Mouse (Mus musculus) spleen, adult 18-20 months (tissue): ENCODE measurements around the gene Dync1li1.

ENCODE experiments used
- DNase-seq, 2 experiments: peaks; one replicate each; pipeline ENCODE4 v3.0.0; 2022; ENCODE audit warnings: mixed read lengths in 2 of 2

Dync1li1 gene

GRCm38 (mm10) chr9:114731011-114731755, 42.6 kb downstream of the Dync1li1 start, which contains the start of gene Cmtm6:
Cmtm6 (plus strand) TSS chr9:114731116.
- peak; percentile 98 to 99 for DNase-seq

- DNase-seq = no peak
These were observed 43.5 kb downstream of the Dync1li1 start for GRCm38 (mm10) chr9:114731871-114732682.

- DNase-seq = no peak
These were observed 44.6 kb downstream of the Dync1li1 start for GRCm38 (mm10) chr9:114733238-114733637.

- DNase-seq = no peak
These were observed 47.9 kb downstream of the Dync1li1 start for GRCm38 (mm10) chr9:114736442-114736841.

DNA sequence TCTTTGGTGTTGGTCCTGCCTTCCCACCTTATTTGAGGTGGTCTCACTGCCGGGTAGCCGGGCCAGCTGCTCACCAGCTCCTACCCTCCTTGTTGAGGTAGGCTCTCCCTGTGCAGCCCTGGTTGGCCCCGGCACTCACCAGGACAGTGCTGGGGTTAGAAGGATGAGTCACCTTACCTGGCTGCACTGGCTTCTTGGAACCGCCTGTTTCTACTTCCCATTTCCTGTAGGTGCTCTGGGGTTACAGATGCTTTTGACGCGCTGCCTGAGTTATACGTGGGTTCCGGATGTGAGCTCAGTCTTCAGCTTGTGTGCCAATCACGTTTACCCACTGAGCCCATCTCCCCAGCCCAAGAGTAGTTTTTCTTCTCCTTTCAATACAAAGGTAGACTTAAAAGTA, 51.7 kb downstream of the Dync1li1 start:
- DNase-seq = no peak

DNA sequence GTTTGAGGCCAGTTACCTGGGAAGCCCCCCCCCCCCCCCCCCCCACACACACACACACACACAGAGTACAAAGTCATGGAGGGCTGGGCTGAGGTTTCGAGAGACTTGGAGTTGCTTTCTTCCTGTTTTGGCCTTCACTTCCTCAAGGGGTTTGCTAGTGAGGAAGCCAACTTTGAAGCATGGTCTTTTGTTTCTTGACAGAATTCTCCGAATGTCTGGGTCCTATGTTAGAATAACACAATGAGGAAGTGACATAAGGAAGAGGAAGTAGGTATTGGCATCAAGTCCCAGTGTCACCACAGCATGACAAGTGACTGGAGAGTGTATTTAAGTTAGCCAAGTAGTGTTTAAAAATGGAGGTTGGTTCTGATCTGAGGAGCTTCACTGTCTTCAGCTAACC, 54.1 kb downstream of the Dync1li1 start:
- no peak for DNase-seq

DNA sequence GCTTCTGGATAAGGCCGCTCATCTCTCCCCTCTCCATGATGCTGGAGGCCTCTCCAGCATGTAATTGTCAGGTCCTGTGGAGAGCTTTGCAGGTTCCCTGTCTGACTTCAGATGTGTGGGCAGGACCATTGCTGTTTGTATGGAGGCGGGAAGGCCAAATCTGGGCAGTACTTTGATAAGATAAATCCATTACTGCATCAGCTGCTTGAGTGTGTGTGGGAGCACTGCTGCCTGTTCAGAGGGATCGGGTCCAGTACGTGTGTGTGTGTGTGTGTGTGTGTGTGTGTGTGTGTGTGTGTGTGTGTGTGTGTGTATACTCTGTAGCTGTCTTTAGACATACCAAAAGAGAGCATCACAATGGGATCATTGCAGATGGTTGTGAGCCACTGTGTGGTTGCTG, 56.6 kb downstream of the Dync1li1 start:
- no peak for DNase-seq

DNA sequence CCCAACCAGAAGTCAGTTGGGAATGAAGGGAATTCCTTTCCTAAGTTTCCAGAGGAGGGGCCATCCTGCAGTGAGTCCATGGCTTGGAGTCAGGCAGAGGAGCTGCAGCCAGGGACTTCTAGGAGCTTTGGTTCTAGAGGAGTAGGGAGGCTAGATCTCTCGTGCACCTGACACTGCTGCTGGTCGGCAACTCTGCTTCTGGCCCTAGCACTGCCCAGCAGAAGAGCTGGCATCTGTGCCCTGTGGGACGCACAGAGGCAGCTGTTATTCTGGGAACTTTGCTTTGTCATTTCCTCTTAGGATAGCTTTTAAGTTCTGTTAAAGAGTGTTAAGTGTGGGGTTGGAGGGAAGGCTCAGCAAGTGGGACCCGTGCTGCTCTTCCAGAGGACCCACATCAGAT, 57.1 kb downstream of the Dync1li1 start:
- DNase-seq = no peak

GRCm38 (mm10) chr9:114747012-114747411, 58.4 kb downstream of the Dync1li1 start:
- DNase-seq = no peak

DNA sequence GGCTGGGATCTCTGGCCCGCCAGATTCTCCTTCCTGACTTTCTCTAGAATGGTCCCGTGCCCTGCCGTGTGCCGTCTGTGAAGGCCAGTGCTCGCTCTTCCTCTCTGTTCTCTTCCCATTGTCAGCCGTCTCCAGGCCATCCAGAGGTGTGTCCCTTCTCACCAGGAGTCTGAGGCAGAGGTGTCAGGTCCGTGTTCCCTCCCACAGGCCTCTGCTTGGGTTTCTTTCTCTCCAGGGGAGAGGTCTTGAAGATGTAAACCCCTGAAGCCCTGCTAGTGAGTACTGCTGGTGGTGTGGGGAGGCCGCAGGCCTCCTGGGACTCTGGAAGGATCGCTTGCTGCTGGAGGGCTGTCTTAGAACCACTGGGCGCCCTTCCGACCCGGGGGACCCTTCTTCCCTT, 58.9 kb downstream of the Dync1li1 start:
- no peak for DNase-seq

DNA sequence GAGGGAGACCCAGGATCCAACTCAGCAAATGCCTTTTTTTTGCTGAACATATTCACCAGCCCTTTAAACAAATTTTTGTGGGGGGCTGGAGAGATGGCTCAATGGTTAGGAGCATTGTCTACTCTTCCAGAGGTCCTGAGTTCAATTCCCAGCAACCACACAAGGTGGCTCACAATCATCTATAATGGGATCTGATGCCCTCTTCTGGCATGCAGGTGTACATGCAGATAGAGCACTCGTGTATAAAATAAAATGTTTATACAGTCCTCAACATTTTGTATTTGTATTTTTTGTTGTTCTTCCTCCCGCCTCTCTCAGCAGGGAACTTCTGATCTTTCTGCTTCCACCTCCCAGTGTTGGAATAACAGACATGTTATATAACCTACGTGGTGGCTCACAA, 63.0 kb downstream of the Dync1li1 start:
- DNase-seq = no peak

GRCm38 (mm10) chr9:114752311-114752710, 63.7 kb downstream of the Dync1li1 start:
- no peak for DNase-seq

GRCm38 (mm10) chr9:114752863-114753484, 64.4 kb downstream of the Dync1li1 start:
- peak; percentile 94 to 96 for DNase-seq

GRCm38 (mm10) chr9:114758272-114758671, 69.7 kb downstream of the Dync1li1 start:
- no peak for DNase-seq

- DNase-seq = no peak
These were observed 70.2 kb downstream of the Dync1li1 start for GRCm38 (mm10) chr9:114758801-114759200.

- DNase-seq = no peak
These were observed 71.3 kb downstream of the Dync1li1 start for GRCm38 (mm10) chr9:114759886-114760285.

GRCm38 (mm10) chr9:114760353-114760752, 71.8 kb downstream of the Dync1li1 start:
- no peak for DNase-seq

- no peak for DNase-seq
These were observed 73.3 kb downstream of the Dync1li1 start for GRCm38 (mm10) chr9:114761848-114762247.

DNA sequence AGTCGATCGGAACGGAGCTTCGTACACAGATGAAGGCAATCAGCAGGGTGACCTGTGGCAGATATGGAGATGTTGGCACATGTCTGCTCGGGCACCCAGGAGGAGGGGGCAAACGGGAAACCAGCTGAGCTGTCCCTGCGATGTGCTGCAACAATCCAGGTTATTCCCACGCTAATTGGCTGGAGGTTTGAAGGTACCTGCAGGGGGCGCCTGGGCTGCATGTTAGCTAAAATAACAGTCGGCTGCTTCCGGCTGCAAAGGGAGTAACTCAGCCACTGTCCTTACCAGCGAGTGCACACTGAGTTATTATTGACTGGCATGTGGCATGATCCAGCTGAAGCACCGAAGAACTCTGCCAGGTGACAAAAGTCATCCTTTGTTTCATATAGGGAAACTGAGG, 74.8 kb downstream of the Dync1li1 start:
- peak in 1 of 2 experiments; percentile 59 for DNase-seq

- DNase-seq = no peak
These were observed 78.4 kb downstream of the Dync1li1 start for GRCm38 (mm10) chr9:114767030-114767429.

DNA sequence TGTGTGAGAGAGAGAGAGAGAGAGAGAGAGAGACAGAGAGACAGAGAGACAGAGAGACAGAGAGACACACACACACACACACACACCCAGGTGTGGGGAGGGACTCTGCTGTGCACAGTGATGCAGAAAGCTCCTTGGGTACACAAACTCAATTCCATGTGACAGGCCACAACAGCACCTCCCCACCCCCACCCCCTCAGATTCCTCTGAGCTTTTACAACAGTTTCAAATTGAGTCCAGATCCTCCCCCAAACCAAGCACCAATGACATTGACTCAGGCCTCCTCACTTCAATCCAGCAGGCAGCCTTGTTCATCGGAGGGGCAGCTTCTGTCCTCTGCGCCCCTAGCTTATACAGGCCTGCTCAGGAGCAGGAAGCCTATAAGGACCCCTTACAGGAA, 78.9 kb downstream of the Dync1li1 start:
- DNase-seq = no peak

DNA sequence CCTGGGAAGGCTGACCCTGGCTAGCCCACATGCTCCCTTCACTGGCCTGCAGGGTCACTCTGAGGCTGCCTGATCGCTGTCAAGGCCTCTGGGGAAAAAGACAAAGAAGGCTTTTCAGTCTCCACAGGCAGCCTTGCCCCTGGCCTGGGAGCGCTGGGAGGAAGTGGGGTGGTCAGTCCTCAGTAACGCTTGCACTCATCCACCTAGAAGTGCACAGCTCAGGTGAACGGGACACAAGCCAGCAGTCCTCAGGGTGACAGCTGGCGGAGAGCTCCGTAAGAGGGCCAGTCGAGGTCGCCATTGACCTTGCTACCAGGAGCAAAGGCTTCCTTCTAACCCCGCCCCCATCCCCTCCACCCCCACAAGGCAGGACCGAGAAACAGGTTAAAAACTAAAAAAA, 79.5 kb downstream of the Dync1li1 start:
- no peak for DNase-seq

- DNase-seq = no peak
These were observed 81.6 kb downstream of the Dync1li1 start for GRCm38 (mm10) chr9:114770224-114770623.

- DNase-seq = no peak
These were observed 83.0 kb downstream of the Dync1li1 start for GRCm38 (mm10) chr9:114771565-114771964.
